Mouse (Mus musculus): ENCODE data around the gene Gpatch11. TPM values are rescaled to one million over a fixed set of nuclear protein-coding genes. Genes with fewer than 3 reads are reported as not detected.
"Not testable (repeated sequence)": the region's sequence is repeated elsewhere in the genome, so short reads cannot be mapped to it uniquely, and the experiment has no call there.

Gene Gpatch11
- polyA plus RNA-seq (2014; fragmentation: Nextera tagmentation; extraction: Ambion mirVana): 41.2 and 43.5 TPM in 2 replicates

DNA sequence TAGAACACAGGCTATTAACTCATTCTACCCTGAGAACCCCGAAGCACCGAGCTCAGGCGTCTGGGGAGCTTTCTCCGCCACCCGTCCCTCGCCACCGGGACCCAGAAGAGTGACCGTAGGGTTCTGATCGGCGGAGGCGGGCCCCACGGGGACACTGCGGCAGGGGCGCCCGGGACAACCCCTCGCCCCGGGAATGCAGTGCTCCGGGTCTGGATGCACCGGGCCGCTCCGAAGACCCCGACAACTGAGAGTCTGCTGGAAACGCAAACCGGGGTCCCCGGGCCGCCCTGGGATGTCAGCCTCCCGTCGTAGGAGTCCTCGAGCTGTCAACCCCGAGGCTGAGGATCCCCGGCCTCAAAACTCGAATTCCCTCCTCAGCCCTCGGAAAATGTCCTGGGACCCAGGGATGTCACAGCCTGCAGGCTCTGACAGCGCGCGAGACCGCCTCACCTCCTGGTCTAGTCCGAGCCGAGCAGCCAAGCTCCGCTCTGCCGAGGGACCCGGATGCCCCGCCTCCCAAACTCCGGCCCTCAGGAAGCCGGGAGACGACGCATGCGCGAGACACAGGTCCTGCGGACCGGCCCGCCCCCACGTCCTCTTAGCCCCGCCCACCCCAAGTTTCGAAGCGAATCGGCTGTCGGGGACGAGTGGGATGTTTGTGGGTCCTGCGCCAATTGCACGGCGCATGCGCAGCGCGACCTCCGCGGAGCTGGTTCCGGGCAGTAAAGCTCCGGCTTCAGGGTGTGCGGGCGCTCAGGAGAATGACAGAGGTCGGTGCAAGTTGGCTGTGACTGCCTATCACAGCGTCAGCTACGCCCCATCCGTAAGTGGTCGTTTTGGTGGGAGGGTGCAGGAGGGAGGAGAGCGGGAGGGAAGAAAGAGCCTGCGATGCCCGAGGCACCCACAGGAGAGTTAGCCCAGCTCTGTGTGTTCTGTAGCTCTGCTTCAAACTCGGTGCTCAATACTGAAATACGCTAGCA is at the start of gene Gpatch11, which contains the start of gene Heatr5b:
Gene Gpatch11 (plus strand): TSS at position 712 of the 980 bp plus-strand sequence.
Gene Heatr5b (minus strand): TSS at position 509 of the 980 bp plus-strand sequence.
- Histone ChIP-seq H3K36me3 (ENCODE audit: control insufficient read depth, insufficient read depth, low read length) (no peaks in the 10 kb centered on the region), H3K9ac (ENCODE audit: low read depth, low read length) (peak within 1 kb of the TSS; percentile 86), H3K4me1 (replicated peaks; ENCODE audit: control insufficient read depth, insufficient read depth, low read length) (no peaks in the 10 kb centered on the region), H3K27ac (ENCODE audit: low read depth, low read length) (peak within 1 kb of the TSS; percentile 74), H3K27me3 (ENCODE audit: control insufficient read depth, insufficient read depth, low read length) (no peaks in the 10 kb centered on the region), H3K9me3 (ENCODE audit: control insufficient read depth, low read length) (no peaks in the 10 kb centered on the region), H3K4me2 (replicated peaks; ENCODE audit: low read depth, low read length) (peak within 1 kb of the TSS; percentile 76), H3K4me3 (ENCODE audit: low read depth, low read length) (peak within 1 kb of the TSS; percentile 84)
- DNase-seq (ENCODE audit: low spot score) (peak; percentile 100), ATAC-seq (ENCODE audit: low FRiP score) (peak; percentile 99)
- under 1% methylated on average over 81 of the region's 81 CpGs for WGBS

DNA sequence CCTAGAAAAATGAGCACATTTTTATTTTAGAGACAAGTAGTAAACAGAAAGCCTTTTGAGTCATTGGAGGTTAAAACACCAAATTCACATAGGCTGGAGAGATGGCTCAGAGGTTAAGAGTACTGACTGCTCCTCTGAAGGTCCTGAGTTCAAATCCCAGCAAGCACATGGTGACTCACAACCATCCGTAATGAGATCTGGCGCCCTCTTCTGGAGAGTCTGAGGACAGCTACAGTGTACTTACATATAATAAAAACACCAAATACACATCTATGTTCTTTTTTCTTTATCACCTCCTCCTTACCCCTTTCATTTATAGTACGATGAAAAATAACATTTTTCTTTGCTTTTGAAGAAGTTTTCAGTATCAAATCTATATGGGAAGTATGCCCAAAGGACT is 47.1 kb upstream of the Gpatch11 start:
- not testable (repeated sequence) for H3K4me1 ChIP-seq (replicated peaks; ENCODE audit: control insufficient read depth, insufficient read depth, low read length); DNase-seq (ENCODE audit: low spot score); H3K27ac ChIP-seq (ENCODE audit: low read depth, low read length); H3K36me3 ChIP-seq (ENCODE audit: control insufficient read depth, insufficient read depth, low read length); H3K9me3 ChIP-seq (ENCODE audit: control insufficient read depth, low read length); H3K9ac ChIP-seq (ENCODE audit: low read depth, low read length); H3K4me3 ChIP-seq (ENCODE audit: low read depth, low read length); H3K27me3 ChIP-seq (ENCODE audit: control insufficient read depth, insufficient read depth, low read length); ATAC-seq (ENCODE audit: low FRiP score); H3K4me2 ChIP-seq (replicated peaks; ENCODE audit: low read depth, low read length)
- 75% methylated on average over 3 of the region's 3 CpGs for WGBS

DNA sequence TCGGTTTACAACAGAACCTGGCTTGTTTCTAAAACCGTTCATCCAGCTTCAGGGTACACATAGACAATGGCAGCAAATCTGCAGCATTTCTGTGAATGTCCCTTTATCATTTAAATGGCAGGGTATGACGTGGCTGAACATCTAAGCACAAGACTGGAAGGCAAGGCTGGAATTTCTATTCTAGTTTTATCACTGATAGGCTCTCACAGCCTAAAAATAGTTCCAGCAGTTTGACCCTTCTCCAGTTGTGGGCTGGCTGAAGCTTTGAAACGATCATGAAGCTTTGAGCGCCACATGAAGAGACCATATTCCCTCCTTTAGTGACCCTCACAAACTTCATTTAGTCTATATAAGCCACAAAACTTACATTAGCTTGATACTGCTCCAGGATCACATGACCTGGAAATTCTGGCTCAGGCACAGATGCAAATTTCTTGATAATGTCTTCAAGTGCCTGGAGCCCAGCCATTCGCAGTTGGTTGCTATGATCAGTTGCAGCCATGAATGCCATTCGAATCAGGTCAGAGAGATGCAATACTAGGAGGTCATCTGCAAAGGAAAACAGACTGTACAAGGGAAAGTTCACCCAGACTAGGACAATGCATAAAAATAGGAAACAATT is 44.2 kb upstream of the Gpatch11 start:
- H3K9ac ChIP-seq (ENCODE audit: low read depth, low read length): no peak overlapping the region
- H3K4me3 ChIP-seq (ENCODE audit: low read depth, low read length): no peak overlapping the region
- ATAC-seq (ENCODE audit: low FRiP score): no peak
- H3K27me3 ChIP-seq (ENCODE audit: control insufficient read depth, insufficient read depth, low read length): no peaks in the 10 kb centered on the region
- DNase-seq (ENCODE audit: low spot score): no peak
- H3K36me3 ChIP-seq (ENCODE audit: control insufficient read depth, insufficient read depth, low read length): no peaks in the 10 kb centered on the region
- H3K9me3 ChIP-seq (ENCODE audit: control insufficient read depth, low read length): no peaks in the 10 kb centered on the region
- H3K27ac ChIP-seq (ENCODE audit: low read depth, low read length): no peak overlapping the region
- H3K4me1 ChIP-seq (replicated peaks; ENCODE audit: control insufficient read depth, insufficient read depth, low read length): no peaks in the 10 kb centered on the region
- no peak overlapping the region for H3K4me2 ChIP-seq (replicated peaks; ENCODE audit: low read depth, low read length)
- 85% methylated on average over 7 of the region's 7 CpGs for WGBS

DNA sequence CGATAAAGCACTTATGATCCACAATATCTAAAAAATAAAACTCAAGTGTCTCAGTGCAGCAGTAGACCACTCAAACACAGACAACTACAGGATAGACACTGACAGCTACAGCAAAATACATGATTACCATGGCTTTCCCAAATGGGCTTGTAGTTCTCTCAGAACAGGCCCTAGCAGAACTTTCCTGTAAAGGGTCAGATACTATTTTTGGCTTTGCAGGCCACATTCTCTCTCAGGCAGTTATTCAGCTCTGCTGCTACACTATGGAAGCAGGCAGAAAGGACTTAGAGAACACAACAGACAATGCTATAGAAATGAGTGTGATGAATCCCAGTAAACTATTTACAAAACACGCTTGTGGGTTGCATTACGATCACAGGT is 43.7 kb upstream of the Gpatch11 start:
- H3K9me3 ChIP-seq (ENCODE audit: control insufficient read depth, low read length): no peaks in the 10 kb centered on the region
- ATAC-seq (ENCODE audit: low FRiP score): no peak
- H3K4me3 ChIP-seq (ENCODE audit: low read depth, low read length): no peak overlapping the region
- H3K4me2 ChIP-seq (replicated peaks; ENCODE audit: low read depth, low read length): no peak overlapping the region
- WGBS: 97% methylated on average over 3 of the region's 3 CpGs
- DNase-seq (ENCODE audit: low spot score): no peak
- no peaks in the 10 kb centered on the region for H3K27me3 ChIP-seq (ENCODE audit: control insufficient read depth, insufficient read depth, low read length)
- no peak overlapping the region for H3K27ac ChIP-seq (ENCODE audit: low read depth, low read length)
- H3K9ac ChIP-seq (ENCODE audit: low read depth, low read length): no peak overlapping the region
- H3K4me1 ChIP-seq (replicated peaks; ENCODE audit: control insufficient read depth, insufficient read depth, low read length): no peaks in the 10 kb centered on the region
- no peaks in the 10 kb centered on the region for H3K36me3 ChIP-seq (ENCODE audit: control insufficient read depth, insufficient read depth, low read length)

DNA sequence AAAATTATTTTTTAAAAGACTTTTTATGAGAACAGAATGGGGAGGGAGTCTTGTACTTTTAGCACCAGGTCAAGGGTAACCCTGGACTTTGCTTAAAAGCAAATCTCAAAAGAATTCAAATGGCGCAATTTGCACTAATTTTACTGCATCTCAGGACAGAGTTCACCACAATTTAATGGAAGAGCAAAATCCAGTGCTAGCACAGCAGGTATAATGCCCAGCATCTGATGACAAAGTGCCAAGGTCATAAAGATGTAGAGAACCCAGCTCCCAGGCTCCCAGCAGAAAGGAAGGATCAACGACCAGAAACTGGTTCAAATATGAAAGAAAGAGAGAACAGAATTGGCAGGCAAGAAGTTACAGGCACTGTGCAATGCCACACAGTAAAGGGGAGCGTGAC is 43.2 kb upstream of the Gpatch11 start:
- Histone ChIP-seq H3K4me3 (ENCODE audit: low read depth, low read length) (no peak overlapping the region), H3K9me3 (ENCODE audit: control insufficient read depth, low read length) (no peaks in the 10 kb centered on the region), H3K4me2 (replicated peaks; ENCODE audit: low read depth, low read length) (no peak overlapping the region), H3K4me1 (replicated peaks; ENCODE audit: control insufficient read depth, insufficient read depth, low read length) (no peaks in the 10 kb centered on the region), H3K27ac (ENCODE audit: low read depth, low read length) (no peak overlapping the region), H3K36me3 (ENCODE audit: control insufficient read depth, insufficient read depth, low read length) (no peaks in the 10 kb centered on the region), H3K27me3 (ENCODE audit: control insufficient read depth, insufficient read depth, low read length) (no peaks in the 10 kb centered on the region), H3K9ac (ENCODE audit: low read depth, low read length) (no peak overlapping the region)
- WGBS: 90% methylated on average over 3 of the region's 3 CpGs
- no peak for ATAC-seq (ENCODE audit: low FRiP score)
- DNase-seq (ENCODE audit: low spot score): no peak

DNA sequence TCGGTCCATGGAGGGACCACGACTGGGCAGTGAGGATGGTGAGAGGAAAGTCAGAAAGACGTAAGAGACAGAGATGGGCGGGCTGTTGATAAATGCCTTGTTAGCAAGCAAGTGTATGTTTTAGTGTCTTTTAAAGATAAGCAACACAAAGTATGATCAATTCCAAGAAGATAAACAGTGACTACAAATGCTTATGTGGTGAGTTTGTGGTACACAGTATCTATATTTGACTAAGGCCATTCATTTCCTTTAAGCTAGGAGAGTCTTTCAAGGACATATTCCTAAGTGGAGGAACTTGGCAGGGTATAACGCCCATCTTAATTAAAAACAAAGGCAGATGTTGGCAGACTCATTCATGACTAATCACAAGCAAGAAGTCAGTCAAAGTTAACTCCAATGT is 41.0 kb upstream of the Gpatch11 start:
- no peak for DNase-seq (ENCODE audit: low spot score)
- H3K36me3 ChIP-seq (ENCODE audit: control insufficient read depth, insufficient read depth, low read length): no peaks in the 10 kb centered on the region

DNA sequence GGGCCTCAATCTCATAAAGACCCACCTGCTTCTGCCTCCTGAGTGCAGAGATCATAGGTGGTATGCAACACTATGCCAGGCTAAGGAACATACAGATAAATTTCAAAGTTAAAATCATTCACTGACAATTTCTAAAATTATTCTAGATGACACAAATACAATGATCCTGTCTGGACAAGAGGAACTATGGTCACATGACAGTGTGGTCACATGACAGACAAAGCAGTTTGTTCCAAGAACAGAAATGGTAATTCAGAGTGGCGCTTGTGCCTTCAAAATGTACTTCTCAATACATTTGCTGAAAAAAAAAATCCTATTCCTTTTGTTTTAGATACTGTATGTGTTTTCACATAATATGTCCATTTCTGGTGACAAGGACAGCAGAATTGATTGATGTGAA is 38.1 kb upstream of the Gpatch11 start:
- 91% methylated on average over 1 of the region's 1 CpGs for WGBS
- Histone ChIP-seq H3K9ac (ENCODE audit: low read depth, low read length) (no peak overlapping the region), H3K4me2 (replicated peaks; ENCODE audit: low read depth, low read length) (no peak overlapping the region), H3K36me3 (ENCODE audit: control insufficient read depth, insufficient read depth, low read length) (0 out of 2 replicates have a peak, but pooled peaks cover 2% of the 10 kb centered on the region), H3K27me3 (ENCODE audit: control insufficient read depth, insufficient read depth, low read length) (no peaks in the 10 kb centered on the region), H3K27ac (ENCODE audit: low read depth, low read length) (no peak overlapping the region), H3K9me3 (ENCODE audit: control insufficient read depth, low read length) (no peaks in the 10 kb centered on the region), H3K4me3 (ENCODE audit: low read depth, low read length) (no peak overlapping the region), H3K4me1 (replicated peaks; ENCODE audit: control insufficient read depth, insufficient read depth, low read length) (no peaks in the 10 kb centered on the region)
- DNase-seq (ENCODE audit: low spot score) (no peak), ATAC-seq (ENCODE audit: low FRiP score) (no peak)

More for the DNA sequence above, 41.0 kb upstream of the Gpatch11 start:
- H3K4me2 ChIP-seq (replicated peaks; ENCODE audit: low read depth, low read length): no peak overlapping the region
- no peak for ATAC-seq (ENCODE audit: low FRiP score)
- H3K27me3 ChIP-seq (ENCODE audit: control insufficient read depth, insufficient read depth, low read length): no peaks in the 10 kb centered on the region
- H3K4me1 ChIP-seq (replicated peaks; ENCODE audit: control insufficient read depth, insufficient read depth, low read length): no peaks in the 10 kb centered on the region
- no peaks in the 10 kb centered on the region for H3K9me3 ChIP-seq (ENCODE audit: control insufficient read depth, low read length)
- H3K9ac ChIP-seq (ENCODE audit: low read depth, low read length): no peak overlapping the region
- WGBS: 88% methylated on average over 5 of the region's 5 CpGs
- H3K27ac ChIP-seq (ENCODE audit: low read depth, low read length): no peak overlapping the region
- no peak overlapping the region for H3K4me3 ChIP-seq (ENCODE audit: low read depth, low read length)

DNA sequence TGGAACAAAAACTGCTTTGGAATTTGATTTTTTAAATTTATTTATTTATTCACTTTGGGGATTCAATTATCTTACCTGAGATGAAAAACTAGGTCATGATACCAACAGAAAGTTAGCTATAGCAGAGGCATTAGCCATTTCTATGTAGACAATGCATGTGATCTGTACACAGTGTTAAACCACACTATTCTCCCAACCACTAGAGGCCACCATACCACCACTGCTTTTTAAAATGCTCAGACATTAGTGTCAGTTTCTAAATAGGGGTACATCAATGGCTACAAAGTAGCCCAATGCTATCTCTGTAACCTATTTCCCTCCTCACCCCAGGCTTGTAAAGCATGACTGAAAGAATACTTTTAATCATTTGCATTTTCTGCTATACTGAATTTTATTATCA is 26.3 kb upstream of the Gpatch11 start:
- DNase-seq (ENCODE audit: low spot score): peak; percentile 26
- Histone ChIP-seq H3K27me3 (ENCODE audit: control insufficient read depth, insufficient read depth, low read length) (no peaks in the 10 kb centered on the region), H3K9ac (ENCODE audit: low read depth, low read length) (no peak overlapping the region), H3K4me2 (replicated peaks; ENCODE audit: low read depth, low read length) (no peak overlapping the region), H3K4me3 (ENCODE audit: low read depth, low read length) (no peak overlapping the region), H3K4me1 (replicated peaks; ENCODE audit: control insufficient read depth, insufficient read depth, low read length) (no peaks in the 10 kb centered on the region), H3K36me3 (ENCODE audit: control insufficient read depth, insufficient read depth, low read length) (no peaks in the 10 kb centered on the region), H3K9me3 (ENCODE audit: control insufficient read depth, low read length) (no peaks in the 10 kb centered on the region), H3K27ac (ENCODE audit: low read depth, low read length) (no peak overlapping the region)
- ATAC-seq (ENCODE audit: low FRiP score): no peak; the same call in 1 of the 2 replicates
